In genomic region chr8:10753056-10753455, GRCm38 (mm10) we compare ENCODE assay signal across 24 mouse cellular contexts.
DNase-seq lines count a peak whose midpoint lies in the region; ATAC-seq and TF ChIP-seq lines count a peak whose summit lies in the region.
"Had no signal": no experiment of that assay in that cellular context is flagged by ENCODE, and none has a peak within 500 bp of the region (broad histone marks: within the 10 kb centered on the region; RNA-seq: fewer than 3 reads in every experiment).

No protein-coding gene starts in this region.

- H3K4me1 ChIP-seq in forebrain, embryonic 11.5 days (replicated peaks; ENCODE audit: control insufficient read depth, insufficient read depth, low read length) = peaks cover 10% of the 10 kb centered on the region; the same call in 1 of the 2 replicates
- H3K4me1 ChIP-seq in forebrain, embryonic 12.5 days = peaks cover 24% of the 10 kb centered on the region
- no peaks in the 10 kb centered on the region for H3K4me1 ChIP-seq in heart, embryonic 10.5 days
- peaks cover 24% of the 10 kb centered on the region for H3K4me1 ChIP-seq in midbrain, embryonic 10.5 days
- H3K4me1 ChIP-seq in midbrain, embryonic 14.5 days (ENCODE audit: control insufficient read depth, insufficient read depth, low read length) = peaks cover 7% of the 10 kb centered on the region; the same call in 1 of the 2 replicates
- H3K4me1 ChIP-seq: embryonic facial prominence, embryonic 15.5 days had no signal

- no peaks in the 10 kb centered on the region for H3K9me3 ChIP-seq in forebrain, embryonic 11.5 days (ENCODE audit: control insufficient read depth, low read length)
- H3K9me3 ChIP-seq in forebrain, embryonic 12.5 days = no peaks in the 10 kb centered on the region
- no peaks in the 10 kb centered on the region for H3K9me3 ChIP-seq in heart, embryonic 10.5 days
- peaks cover 6% of the 10 kb centered on the region; the same call in 1 of the 2 replicates for H3K9me3 ChIP-seq in midbrain, embryonic 10.5 days (replicated peaks)
- H3K9me3 ChIP-seq in midbrain, embryonic 14.5 days (ENCODE audit: control insufficient read depth, low read length) = peaks cover 3% of the 10 kb centered on the region; the same call in 1 of the 2 replicates
- H3K9me3 ChIP-seq: embryonic facial prominence, embryonic 15.5 days; forebrain, embryonic 15.5 days had no signal

- H3K4me2 ChIP-seq in forebrain, embryonic 11.5 days (ENCODE audit: low read depth, low read length, severe bottlenecking) = no peak overlapping the region
- H3K4me2 ChIP-seq in forebrain, embryonic 12.5 days = no peak overlapping the region
- H3K4me2 ChIP-seq in midbrain, embryonic 14.5 days (ENCODE audit: low read length) = no peak overlapping the region
- H3K4me2 ChIP-seq: embryonic facial prominence, embryonic 15.5 days; forebrain, embryonic 15.5 days; hindbrain, embryonic 14.5 days had no signal

- TF ChIP-seq POLR2A in brain, embryonic 14.5 days (IDR thresholded peaks at IDR 0.05; ENCODE audit: borderline replicate concordance, extremely low read depth, insufficient read depth, insufficient read length, poor library complexity, severe bottlenecking) = no peak

- no peak overlapping the region for H3K27ac ChIP-seq in forebrain, embryonic 11.5 days (ENCODE audit: low read depth, low read length)
- no peak overlapping the region for H3K27ac ChIP-seq in forebrain, embryonic 12.5 days
- H3K27ac ChIP-seq in heart, embryonic 10.5 days = no peak overlapping the region
- H3K27ac ChIP-seq in midbrain, embryonic 10.5 days (replicated peaks) = peak overlapping the region; percentile 42; the same call in 1 of the 2 replicates
- H3K27ac ChIP-seq in midbrain, embryonic 14.5 days (replicated peaks; ENCODE audit: low read depth, low read length) = no peak overlapping the region
- H3K27ac ChIP-seq: embryonic facial prominence, embryonic 15.5 days; forebrain, embryonic 15.5 days; hindbrain, embryonic 14.5 days had no signal

- ATAC-seq in forebrain, embryonic 11.5 days (replicated peaks; ENCODE audit: low FRiP score) = no peak
- ATAC-seq in forebrain, embryonic 12.5 days (ENCODE audit: low FRiP score) = no peak
- no peak for ATAC-seq in midbrain, embryonic 14.5 days (ENCODE audit: low FRiP score, low TSS enrichment)
- ATAC-seq: forebrain, embryonic 15.5 days; inflammation-experienced regulatory T-cells, adult 6 months; intestine, postnatal 0 days; Patski had no signal

- WGBS in forebrain, embryonic 11.5 days = 68% methylated on average over 6 of the region's 6 CpGs
- 75% methylated on average over 6 of the region's 6 CpGs for WGBS in forebrain, embryonic 12.5 days
- 66% methylated on average over 6 of the region's 6 CpGs for WGBS in heart, embryonic 10.5 days
- 76% methylated on average over 6 of the region's 6 CpGs for WGBS in midbrain, embryonic 10.5 days
- 62% methylated on average over 6 of the region's 6 CpGs for WGBS in midbrain, embryonic 14.5 days

- H3K4me3 ChIP-seq in forebrain, embryonic 11.5 days (ENCODE audit: low read depth, low read length) = no peak overlapping the region
- no peak overlapping the region for H3K4me3 ChIP-seq in forebrain, embryonic 12.5 days (replicated peaks)
- no peak overlapping the region for H3K4me3 ChIP-seq in heart, embryonic 10.5 days
- H3K4me3 ChIP-seq in midbrain, embryonic 10.5 days = no peak overlapping the region
- H3K4me3 ChIP-seq in midbrain, embryonic 14.5 days (replicated peaks; ENCODE audit: low read depth, low read length) = no peak overlapping the region
- H3K4me3 ChIP-seq: embryonic facial prominence, embryonic 15.5 days; erythroblast, embryonic 14.5 days; forebrain, embryonic 15.5 days had no signal

- no peaks in the 10 kb centered on the region for H3K27me3 ChIP-seq in forebrain, embryonic 11.5 days (ENCODE audit: control insufficient read depth, insufficient read depth, low read length)
- peaks cover 15% of the 10 kb centered on the region; the same call in 1 of the 2 replicates for H3K27me3 ChIP-seq in forebrain, embryonic 12.5 days
- no peaks in the 10 kb centered on the region for H3K27me3 ChIP-seq in heart, embryonic 10.5 days (ENCODE audit: insufficient read depth, poor library complexity, severe bottlenecking)
- 0 out of 2 replicates have a peak, but pooled peaks cover 10% of the 10 kb centered on the region for H3K27me3 ChIP-seq in midbrain, embryonic 10.5 days (ENCODE audit: low read depth, poor library complexity, severe bottlenecking)
- H3K27me3 ChIP-seq in midbrain, embryonic 14.5 days (ENCODE audit: control insufficient read depth, insufficient read depth, low read length) = no peaks in the 10 kb centered on the region
- H3K27me3 ChIP-seq: CH12.LX; embryonic facial prominence, embryonic 15.5 days; forebrain, embryonic 15.5 days; Patski had no signal

- peak; percentile 32 for DNase-seq in forebrain, embryonic 11.5 days (ENCODE audit: low spot score)
- DNase-seq in heart, embryonic 10.5 days (ENCODE audit: low spot score) = peak; percentile 65
- DNase-seq in heart, adult 18-20 months = no peak
- no peak for DNase-seq in midbrain, embryonic 10.5 days (ENCODE audit: low spot score)
- no peak for DNase-seq in midbrain, embryonic 14.5 days
- DNase-seq in brain, embryonic 14.5 days (ENCODE audit: low read depth) = peak; percentile 27
- no peak for DNase-seq in embryo, embryonic 10.5 days (ENCODE audit: low spot score)
- DNase-seq: adrenal gland, adult 2 months; adrenal gland, postnatal 25 days; cerebellum, adult 9-10 months; embryo, embryonic 11 days; gastrocnemius, postnatal 10 days; heart, postnatal 10 days; heart, postnatal 4 days; kidney, adult 8-10 months had no signal

- no peak for TF ChIP-seq CTCF in brain, embryonic 14.5 days (IDR thresholded peaks at IDR 0.05; ENCODE audit: borderline replicate concordance, extremely low read depth, insufficient read depth, insufficient read length)

- H3K9ac ChIP-seq in forebrain, embryonic 11.5 days (ENCODE audit: low read length) = no peak overlapping the region
- H3K9ac ChIP-seq in forebrain, embryonic 12.5 days = no peak overlapping the region
- H3K9ac ChIP-seq in midbrain, embryonic 14.5 days (replicated peaks; ENCODE audit: low read length) = no peak overlapping the region
- H3K9ac ChIP-seq: embryonic facial prominence, embryonic 15.5 days; forebrain, embryonic 15.5 days; hindbrain, embryonic 14.5 days had no signal

- no peaks in the 10 kb centered on the region for H3K36me3 ChIP-seq in forebrain, embryonic 11.5 days (ENCODE audit: control insufficient read depth, insufficient read depth, low read length)
- H3K36me3 ChIP-seq in forebrain, embryonic 12.5 days (replicated peaks) = no peaks in the 10 kb centered on the region
- no peaks in the 10 kb centered on the region for H3K36me3 ChIP-seq in heart, embryonic 10.5 days
- no peaks in the 10 kb centered on the region for H3K36me3 ChIP-seq in midbrain, embryonic 10.5 days
- H3K36me3 ChIP-seq in midbrain, embryonic 14.5 days (ENCODE audit: control insufficient read depth, insufficient read depth, low read length) = no peaks in the 10 kb centered on the region
- H3K36me3 ChIP-seq: embryonic facial prominence, embryonic 15.5 days; forebrain, embryonic 15.5 days had no signal

Comparison
In these comparisons a context has a peak if more than half of its experiments do, and no peak if none do; other contexts are left out.
1. DNase-seq: peak in forebrain, embryonic 11.5 days (single experiment), heart, embryonic 10.5 days (single experiment) and brain, embryonic 14.5 days (single experiment); none in heart, adult 18-20 months (0 of 2), midbrain, embryonic 10.5 days (single experiment), midbrain, embryonic 14.5 days (single experiment) and embryo, embryonic 10.5 days (single experiment).